Mouse (Mus musculus) c-Kit-negative CD71-positive TER-119-positive erythroid progenitor cells, embryonic 14.5 days (primary cell): Measurements from ENCODE around the gene Robo4.

Experiments used
- DNase-seq: peaks from one replicate; pipeline ENCODE4 v3.0.0-alpha.2; 2013; ENCODE audit warnings: low read depth, low spot score

Robo4 gene

GRCm38 (mm10) chr9:37401802-37402201, at the start of gene Robo4:
Gene Robo4 (plus strand): TSS chr9:37401897.
- DNase-seq, result no peak

- DNase-seq, result no peak
Observed at GRCm38 (mm10) chr9:37354485-37354884, 47.2 kb upstream of the Robo4 start.

- no peak for DNase-seq
Observed at GRCm38 (mm10) chr9:37358713-37359330, 42.9 kb upstream of the Robo4 start.

- no peak for DNase-seq
Observed at GRCm38 (mm10) chr9:37359331-37360220, 42.1 kb upstream of the Robo4 start.

- no peak for DNase-seq
Observed at GRCm38 (mm10) chr9:37362084-37362483, 39.6 kb upstream of the Robo4 start.

GRCm38 (mm10) chr9:37362881-37363280, 38.8 kb upstream of the Robo4 start:
- DNase-seq, result no peak

- DNase-seq, result no peak
Observed at GRCm38 (mm10) chr9:37363551-37363950, 38.1 kb upstream of the Robo4 start.

GRCm38 (mm10) chr9:37364392-37364791, 37.3 kb upstream of the Robo4 start:
- no peak for DNase-seq

GRCm38 (mm10) chr9:37365706-37366105, 36.0 kb upstream of the Robo4 start:
- DNase-seq, result no peak

- DNase-seq, result no peak
Observed at GRCm38 (mm10) chr9:37367301-37368080, 34.2 kb upstream of the Robo4 start, which contains the start of gene Hepacam. Gene Hepacam (plus strand): TSS chr9:37367351.

- DNase-seq, result no peak
Observed at GRCm38 (mm10) chr9:37368081-37368830, 33.4 kb upstream of the Robo4 start.

- no peak for DNase-seq
Observed at GRCm38 (mm10) chr9:37368860-37369259, 32.8 kb upstream of the Robo4 start.

- no peak for DNase-seq
Observed at GRCm38 (mm10) chr9:37371232-37371801, 30.4 kb upstream of the Robo4 start.

- DNase-seq, result no peak
Observed at GRCm38 (mm10) chr9:37375718-37376117, 26.0 kb upstream of the Robo4 start.

GRCm38 (mm10) chr9:37383161-37383560, 18.5 kb upstream of the Robo4 start:
- DNase-seq, result no peak

- DNase-seq, result no peak
Observed at GRCm38 (mm10) chr9:37384284-37385182, 17.2 kb upstream of the Robo4 start.

GRCm38 (mm10) chr9:37390891-37391290, 10.8 kb upstream of the Robo4 start:
- DNase-seq, result no peak

- no peak for DNase-seq
Observed at GRCm38 (mm10) chr9:37392071-37392470, 9.6 kb upstream of the Robo4 start.

GRCm38 (mm10) chr9:37393482-37394131, 8.1 kb upstream of the Robo4 start:
- DNase-seq, result no peak
